Mouse (Mus musculus) kidney, postnatal 10 days (tissue): Measurements from ENCODE around the gene Wbp1.

ENCODE experiments used
- DNase-seq: peaks from one replicate; pipeline ENCODE4 v3.0.0; 2021; ENCODE audit warnings: mixed read lengths

Wbp1 gene

DNA sequence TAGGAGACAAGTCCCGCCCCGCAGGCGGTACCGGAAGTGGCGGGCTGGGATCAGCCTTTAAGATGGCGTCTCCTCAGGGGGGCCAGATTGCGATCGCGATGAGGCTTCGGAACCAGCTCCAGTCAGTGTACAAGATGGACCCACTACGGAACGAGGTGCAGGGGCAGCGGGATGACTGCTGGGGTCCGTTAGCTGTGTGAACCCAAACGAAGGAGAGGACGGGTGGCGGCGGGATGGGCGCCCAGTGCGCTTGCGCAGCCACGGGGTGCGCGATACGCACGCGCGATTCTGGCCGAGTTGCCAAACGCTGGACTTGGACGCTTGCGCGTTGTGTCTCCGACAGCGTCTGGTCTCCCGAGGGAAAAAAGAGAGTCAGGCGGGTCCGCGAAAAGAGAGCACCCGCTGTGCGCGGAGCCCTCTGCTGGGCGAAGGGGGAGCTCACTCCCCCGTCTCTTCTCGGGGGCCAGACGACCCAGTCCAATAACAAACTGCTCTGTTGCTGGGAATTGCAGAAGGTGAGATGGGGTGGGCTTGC, 43.0 kb downstream of the Wbp1 start:
- peak; percentile 100 for DNase-seq

DNA sequence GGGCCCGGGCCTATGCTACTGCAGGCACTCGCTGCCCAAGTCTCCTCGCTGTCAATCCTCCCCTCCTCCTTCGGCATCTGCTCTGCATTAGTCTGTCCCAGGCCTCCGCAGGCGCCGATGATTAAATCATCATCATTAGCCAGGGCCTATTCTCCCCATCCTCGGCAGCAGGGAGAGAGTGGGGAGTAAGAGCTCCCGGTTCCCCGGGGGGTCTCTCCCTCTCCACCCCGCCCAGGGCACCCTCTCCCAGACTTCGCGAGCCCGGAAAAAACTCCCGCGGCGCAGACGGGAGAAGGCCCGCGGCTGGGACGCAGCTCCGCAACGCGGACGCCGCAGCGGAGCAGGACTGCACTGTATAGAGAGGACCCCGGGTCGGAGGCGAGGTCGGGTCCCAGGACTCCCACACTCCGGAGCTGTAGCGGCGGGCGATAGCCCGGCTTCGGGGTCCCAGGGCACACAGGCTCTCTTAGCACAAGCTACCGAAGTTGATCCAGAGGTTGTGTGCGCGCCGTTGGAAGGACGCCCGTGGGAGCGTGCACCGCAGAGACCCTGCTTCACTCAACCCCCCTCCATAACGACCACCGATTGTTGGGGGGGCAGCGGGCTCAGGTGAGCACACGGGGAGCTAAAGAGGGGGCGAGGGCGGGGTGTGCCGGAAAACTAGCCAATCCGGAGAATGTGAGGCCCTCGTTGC, 43.6 kb downstream of the Wbp1 start, which contains the start of gene Pcgf1:
Pcgf1 (plus strand) TSS at position 240 of the 694 bp plus-strand sequence.
- DNase-seq = no peak

DNA sequence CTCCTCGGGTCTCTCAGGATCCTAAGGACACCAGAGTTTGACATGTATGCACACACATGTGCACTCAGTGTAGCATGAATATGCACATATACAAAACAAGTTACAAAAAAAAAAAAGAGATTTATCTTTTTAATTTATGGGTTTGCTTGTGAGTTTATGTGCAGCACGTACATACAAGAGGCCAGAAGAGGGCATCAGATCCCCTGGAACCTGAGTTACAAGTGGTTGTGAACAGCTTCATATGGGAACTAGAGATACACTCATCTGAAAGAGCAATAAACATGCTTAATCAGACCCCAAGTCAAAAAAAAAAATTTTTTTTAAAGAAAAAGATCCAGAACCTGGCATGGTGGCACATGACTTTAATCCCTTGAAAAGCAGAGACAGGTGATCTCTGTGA, 46.4 kb downstream of the Wbp1 start:
- no peak for DNase-seq

DNA sequence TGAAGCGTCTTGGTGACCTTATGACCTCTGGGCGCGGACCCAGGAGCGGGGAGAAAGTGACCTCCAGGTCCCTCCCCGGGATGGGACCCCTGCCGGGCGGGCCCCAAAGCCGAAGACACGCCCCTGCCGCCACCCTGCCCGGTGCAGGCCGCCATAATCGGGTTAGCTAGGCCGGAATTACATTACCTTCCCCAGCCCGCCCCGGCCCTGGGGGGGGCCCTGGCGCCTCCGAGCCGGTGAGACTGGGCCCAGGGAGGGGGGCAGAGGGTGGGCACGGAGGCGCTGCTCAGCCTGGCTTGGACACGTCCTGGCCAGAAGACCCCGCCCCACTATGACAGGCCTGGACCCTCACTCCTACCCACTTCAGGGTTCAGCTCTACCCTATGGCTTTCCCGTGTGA, 50.1 kb downstream of the Wbp1 start:
- no peak for DNase-seq

DNA sequence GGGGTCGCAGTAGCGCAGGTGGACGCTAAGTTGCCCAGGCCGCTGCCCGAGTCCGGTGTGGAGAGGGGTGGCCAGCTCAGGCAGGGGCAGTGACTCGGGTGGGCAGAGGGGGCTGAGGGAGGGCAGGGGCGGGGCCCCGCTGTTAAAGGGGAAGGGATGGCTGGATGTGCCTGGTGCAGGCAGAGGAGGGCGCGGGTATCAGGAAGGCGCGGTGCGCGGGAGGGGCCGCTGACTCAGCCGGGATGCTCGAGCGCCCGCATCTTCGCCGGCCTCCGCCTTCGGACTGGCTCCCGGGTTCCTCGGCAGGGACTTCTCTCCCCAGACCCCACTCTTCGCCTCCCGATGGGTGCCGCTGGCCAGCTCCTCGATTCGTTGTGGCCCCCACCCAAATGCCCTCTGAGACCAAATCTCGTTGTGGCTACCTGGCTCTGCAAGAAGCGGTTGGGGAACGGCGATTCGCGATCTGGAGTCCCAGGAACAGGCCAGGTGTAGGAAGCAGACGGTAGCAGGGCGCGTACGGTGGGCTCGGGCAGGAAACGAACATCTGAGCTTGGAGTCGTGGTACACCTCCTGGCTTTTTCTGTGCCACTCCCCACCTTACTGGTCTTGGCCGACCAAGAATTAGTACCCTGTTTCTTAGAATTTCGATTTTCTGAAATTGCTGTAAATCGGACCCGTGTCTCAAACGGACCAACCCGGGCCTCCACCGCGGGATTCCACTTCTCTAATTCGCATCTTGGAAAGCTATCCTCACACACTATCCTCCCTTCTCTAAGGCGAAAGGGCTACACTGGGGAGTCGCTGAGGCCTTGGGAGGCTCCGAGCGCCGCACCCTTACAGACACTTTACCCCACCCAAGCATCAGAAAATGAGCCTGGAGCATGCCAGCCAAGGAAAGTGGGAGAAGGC, 50.8 kb downstream of the Wbp1 start:
- DNase-seq = no peak

DNA sequence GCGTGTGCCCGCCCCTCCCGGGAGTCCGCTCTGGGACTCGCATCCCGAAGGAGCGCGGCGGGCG, 51.3 kb downstream of the Wbp1 start, which contains the start of gene Tlx2:
Tlx2 (minus strand) TSS at position 47 of the 64 bp plus-strand sequence.
- no peak for DNase-seq

DNA sequence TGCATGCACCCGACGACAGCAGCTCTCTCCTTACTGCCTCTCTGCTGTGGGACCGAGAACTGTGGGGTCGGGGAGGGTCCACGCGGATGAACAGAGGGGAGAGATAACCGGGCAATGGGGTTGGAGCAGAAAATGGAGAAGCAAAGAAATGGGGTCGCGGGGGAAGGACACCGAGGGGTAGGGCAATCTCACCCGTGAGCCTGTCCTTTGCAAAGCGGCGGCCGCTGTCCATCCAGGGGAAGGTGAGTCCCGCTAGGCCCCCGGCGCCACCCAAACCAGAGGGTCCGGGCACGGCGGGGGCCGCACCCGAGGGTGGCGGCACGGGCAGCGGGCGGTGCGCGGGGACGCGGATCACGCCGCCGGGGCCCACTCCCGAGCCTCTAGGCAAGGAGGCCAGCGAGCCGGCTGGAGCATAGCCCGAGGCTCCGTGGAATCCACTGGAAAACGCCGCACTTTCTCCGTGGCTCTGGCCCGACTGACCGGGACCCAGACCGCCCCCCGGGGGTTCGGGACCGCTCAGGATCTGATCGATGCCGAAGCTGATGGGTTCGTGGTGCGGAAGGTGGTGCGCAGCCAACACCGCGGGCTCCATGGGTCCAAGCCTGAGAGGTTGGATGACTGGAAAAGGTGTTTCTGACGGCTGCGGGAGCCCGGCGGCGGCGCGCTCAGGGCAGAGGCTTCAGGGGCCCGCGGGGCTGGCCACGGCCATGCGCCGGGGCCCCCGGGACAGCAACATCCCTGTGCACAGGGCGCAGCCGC, 51.7 kb downstream of the Wbp1 start:
- DNase-seq = no peak
